Mouse (Mus musculus): ENCODE measurements around the gene Ttf2.

DNA sequence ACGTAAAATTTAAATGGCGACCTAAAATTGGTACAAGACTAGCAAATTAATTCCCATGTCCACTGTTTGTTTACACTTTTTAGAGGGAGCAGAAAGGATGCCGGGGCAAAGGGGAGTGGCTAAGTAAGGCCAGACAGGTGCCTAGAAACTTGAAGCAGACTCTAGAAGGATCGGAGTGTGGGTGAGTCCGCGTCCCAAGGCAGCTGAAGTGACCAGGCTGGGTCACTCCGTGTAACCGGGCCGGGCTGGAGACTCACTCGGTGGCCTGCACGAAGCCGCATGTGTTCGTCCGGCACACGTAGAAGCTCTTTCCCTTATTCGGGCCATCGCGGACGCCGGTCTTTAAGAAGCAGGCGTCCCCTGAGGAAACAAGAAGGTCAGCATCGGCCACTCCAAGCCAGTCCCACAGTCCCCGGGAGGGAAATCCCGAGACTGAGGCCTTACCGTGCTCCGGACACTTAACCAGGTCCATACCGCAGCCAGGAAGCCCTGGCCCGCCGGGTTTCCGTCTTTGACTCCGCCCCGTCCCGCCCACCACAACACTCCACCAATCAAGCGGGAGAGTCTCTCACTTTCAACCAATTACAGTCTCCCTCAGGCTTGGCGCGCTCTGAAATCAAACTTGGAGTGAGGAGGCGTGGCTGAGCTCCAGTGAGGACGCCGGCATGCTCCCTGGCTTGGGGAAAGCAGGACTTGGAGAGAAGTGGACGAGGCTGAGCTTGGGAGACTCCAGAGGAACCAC lies at the start of gene Ttf2:
- no peak for TF ChIP-seq CTCF (IDR thresholded peaks at IDR 0.05; ENCODE audit: low read depth, low read length)
- no peak for TF ChIP-seq GATA1 (IDR thresholded peaks at IDR 0.05; ENCODE audit: borderline replicate concordance, low read length)
- TF ChIP-seq TAL1 (conservative IDR thresholded peaks at IDR 0.05; ENCODE audit: low read depth, low read length) = no peak

Measured in G1E (cell line).